Mouse (Mus musculus) megakaryocyte progenitor cell, adult 5-6 weeks (primary cell): ENCODE measurements around the gene Pask. TPM values are rescaled to one million over a fixed set of nuclear protein-coding genes. Genes with fewer than 3 reads are reported as not detected.

ENCODE experiments used
- ATAC-seq: replicated peaks from 2 replicates; pipeline ENCODE4 v1.8.0; 2016; ENCODE audit warnings: mild to moderate bottlenecking, moderate TSS enrichment, inconsistent platforms; ENCODE audit not compliant: poor library complexity
- total RNA-seq, 2 experiments: library from RNA; stranded (forward) in 1 of 2; stranded (reverse) in 1 of 2; fragments of 157-497, 149-512 nt in 1 of 2; fragments of 200-1000 nt in 1 of 2; gene quantifications; 2 replicates each; pipeline versions ENCODE4 v1.2.3 to v1.2.4; 2015 to 2017

Gene Pask
- total RNA-seq, 2 experiments from 2014 or later = 10.4 to 13.8 TPM

DNA sequence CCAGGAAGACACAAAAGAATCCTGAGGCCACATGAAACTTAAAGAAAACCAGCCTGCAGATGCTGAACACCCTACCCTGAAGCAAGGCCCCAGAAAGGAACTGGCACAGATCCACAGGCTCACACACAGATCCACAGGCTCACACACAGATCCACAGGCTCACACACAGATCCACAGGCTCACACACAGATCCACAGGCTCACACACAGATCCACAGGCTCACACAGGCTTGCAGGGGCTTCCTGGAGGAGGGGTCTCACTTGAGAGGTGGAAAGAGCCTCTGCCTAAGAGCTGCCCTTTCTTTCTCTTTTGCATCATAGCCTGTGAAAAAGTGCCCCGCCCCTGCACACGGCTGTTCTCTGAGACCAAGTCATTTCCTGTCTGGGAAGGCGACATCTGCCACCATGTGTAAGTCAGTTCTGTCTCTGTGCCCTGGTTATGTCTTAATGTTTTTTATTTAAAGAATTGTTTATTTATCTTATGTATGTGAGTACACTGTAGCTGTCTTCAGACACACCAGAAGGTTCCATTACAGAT, 53.5 kb downstream of the Pask start:
- peak; percentile 68 for ATAC-seq

DNA sequence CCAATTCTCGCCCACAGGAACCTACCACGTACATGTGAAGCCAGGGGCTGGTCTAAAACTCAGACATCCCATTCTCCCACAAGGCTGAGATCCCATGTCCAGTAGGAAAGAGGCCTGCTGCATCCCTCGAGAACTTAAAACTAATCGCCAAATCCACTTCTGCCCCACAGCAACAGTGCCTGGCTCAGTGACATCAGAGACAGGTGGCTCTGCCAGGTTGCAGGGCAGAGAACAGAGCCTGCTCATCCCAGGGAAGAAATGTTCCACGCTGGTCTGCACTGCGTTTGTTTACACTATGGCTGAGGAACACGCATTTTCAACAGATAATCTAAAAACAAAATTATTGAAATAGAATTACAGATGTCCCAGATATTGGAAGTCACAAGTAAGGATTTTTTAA, 66.2 kb downstream of the Pask start:
- ATAC-seq = no peak

DNA sequence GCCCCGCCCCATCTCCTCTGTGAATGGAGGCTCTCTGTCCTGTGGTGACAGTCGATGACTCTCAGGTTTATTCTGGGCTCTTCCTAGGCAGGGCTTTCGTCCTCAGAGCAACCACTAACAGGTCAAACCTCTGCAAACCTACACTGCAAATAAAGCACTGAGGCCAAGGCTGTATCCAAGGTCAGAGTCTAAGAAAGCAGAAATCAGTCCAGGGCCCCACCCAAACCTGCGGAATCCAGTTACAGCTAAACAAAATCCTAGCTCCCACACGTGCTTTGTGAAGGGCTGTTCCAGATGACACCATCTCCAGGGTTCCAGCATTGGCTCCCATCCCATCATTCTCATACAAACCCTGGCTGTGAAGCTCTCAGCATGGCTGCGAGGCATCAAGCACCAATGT, 67.7 kb downstream of the Pask start:
- ATAC-seq = no peak

DNA sequence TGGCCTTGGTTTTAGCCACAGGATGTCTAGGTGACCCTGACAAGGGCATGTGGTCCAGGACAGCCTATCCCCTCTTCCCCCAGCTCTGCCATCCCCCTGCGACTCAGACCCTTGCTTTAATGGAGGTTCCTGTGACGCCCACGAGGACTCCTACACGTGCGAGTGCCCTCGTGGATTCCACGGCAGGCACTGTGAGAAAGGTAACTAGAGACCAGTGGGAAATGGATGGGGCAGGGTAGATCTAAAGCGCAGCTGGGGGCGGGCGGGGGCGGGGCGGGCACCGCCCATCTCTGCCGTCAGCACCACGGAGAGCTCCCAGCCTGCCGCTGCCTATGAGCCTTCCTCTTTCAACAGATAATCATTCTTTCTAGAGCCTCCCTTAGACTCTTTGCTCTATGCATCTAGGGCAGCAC, 70.9 kb downstream of the Pask start:
- peak; percentile 97 for ATAC-seq

DNA sequence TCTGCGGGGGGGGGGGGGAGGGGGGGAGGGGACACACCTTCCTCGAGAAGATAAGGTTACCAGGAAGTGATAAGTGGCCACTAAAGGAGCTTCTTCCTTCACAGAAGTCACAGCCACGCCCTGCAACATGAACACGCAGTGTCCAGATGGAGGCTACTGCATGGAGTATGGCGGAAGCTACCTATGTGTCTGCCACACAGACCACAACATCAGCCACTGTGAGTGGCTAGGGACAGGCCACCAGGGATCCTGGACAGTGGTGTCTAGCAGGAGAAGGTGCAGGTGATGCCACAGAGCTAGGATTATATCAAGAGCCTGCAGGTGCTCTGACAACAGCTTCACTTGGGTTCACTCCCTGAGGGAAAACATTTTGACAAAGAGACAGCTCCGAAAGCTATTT, 71.5 kb downstream of the Pask start:
- no peak for ATAC-seq

DNA sequence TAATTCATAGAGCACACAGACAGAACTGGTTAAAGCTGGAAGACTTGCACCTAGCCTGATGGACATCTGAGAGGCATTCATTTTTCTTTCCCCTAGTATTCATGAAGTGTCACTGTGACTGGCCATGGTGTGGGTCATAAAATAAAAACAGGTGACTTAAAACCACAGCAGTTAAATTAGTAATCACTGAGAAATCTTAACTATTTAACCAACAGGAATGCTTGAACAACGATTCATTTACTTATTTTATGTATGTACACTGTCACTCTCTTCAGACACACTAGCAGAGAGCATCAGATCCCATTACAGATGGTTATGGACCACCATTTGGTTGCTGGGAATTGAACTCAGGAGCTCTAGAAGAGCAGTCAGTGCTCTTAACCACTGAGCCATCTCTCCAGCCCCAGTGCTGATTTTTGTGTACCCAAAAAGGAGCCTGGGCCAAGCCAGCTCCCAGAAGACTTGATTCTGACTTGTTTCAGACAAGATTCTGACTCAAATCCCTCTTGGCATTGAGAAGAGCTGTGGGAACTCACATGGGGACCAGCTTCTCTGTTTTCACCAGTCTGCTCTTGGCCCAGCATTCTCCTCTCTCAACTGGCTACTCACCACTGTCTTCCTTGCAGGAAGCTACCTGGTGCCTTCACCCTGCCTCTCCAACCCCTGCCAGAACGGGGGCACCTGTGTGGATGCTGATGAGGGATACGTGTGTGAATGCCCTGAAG, 72.6 kb downstream of the Pask start:
- no peak for ATAC-seq

DNA sequence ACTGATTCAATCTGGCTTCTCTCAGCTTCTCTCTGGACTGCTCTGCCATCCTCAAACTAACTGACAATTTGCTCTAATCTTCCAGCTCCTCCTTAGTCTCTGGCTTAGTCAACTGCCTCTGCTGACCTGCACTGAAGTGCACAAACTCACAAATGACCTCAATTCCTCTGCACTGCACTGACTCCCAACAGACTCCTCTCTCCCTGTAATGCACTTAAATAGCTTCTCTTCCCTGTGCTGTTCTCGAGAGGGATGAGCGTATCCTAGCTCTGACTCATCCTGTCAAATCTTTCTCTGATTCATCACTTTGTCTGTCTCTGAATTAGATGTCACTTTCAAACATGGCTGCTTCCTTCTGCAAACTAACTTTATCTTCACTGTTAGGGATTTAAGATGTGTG, 75.0 kb downstream of the Pask start:
- ATAC-seq = no peak

DNA sequence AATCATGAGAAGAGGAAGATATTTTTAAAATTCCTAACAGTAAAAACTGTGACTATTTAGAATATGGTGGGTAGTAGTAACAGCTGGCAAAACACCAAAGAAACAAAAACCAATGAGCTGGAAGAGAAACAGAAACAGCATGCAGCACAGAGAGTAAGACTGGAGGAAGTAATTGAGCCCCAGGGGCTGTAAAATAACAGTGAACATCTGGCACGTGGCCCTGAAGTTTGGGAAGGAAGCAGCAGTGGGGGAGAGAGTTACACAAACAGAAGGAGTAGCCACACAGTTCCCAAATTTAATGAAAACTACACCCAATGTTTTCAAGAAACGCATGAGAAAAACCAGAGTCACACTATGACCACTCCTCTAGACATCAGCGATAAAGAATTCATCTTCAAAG, 76.1 kb downstream of the Pask start:
- ATAC-seq = no peak

Other genes with a start within 250 kb of the Pask start
- gene Kif1a, start 241.5 kb downstream of the Pask start, total RNA-seq (2015) = 0.05 TPM in 1 of 2 replicates, not detected in the other
- gene Kif1a, start 241.5 kb downstream of the Pask start, total RNA-seq (2017) = not detected in 2 replicates
- gene Agxt, start 208.2 kb downstream of the Pask start, total RNA-seq (2015) = not detected in 2 replicates
- not detected in 2 replicates for gene Agxt, start 208.2 kb downstream of the Pask start, total RNA-seq (2017)
- not detected in 2 replicates for gene 2310007B03Rik, start 182.5 kb downstream of the Pask start, total RNA-seq (2015)
- gene 2310007B03Rik, start 182.5 kb downstream of the Pask start, total RNA-seq (2017) = not detected in 2 replicates
- not detected in 2 replicates for gene Crocc2, start 174.8 kb downstream of the Pask start, total RNA-seq (2015)
- gene Crocc2, start 174.8 kb downstream of the Pask start, total RNA-seq (2017) = not detected in 2 replicates
- 0.44 and 3.2 TPM in 2 replicates for gene Sned1, start 107.6 kb downstream of the Pask start, total RNA-seq (2015)
- gene Sned1, start 107.6 kb downstream of the Pask start, total RNA-seq (2017) = 0.14 and 0.17 TPM in 2 replicates
- gene Mterf4, start 37.6 kb downstream of the Pask start, total RNA-seq (2015) = 11.3 and 13.1 TPM in 2 replicates
- 24.4 and 27.6 TPM in 2 replicates for gene Mterf4, start 37.6 kb downstream of the Pask start, total RNA-seq (2017)
- 27.1 and 43.2 TPM in 2 replicates for gene Ppp1r7, start 628 bp downstream of the Pask start, total RNA-seq (2015)
- 16.0 and 26.1 TPM in 2 replicates for gene Ppp1r7, start 628 bp downstream of the Pask start, total RNA-seq (2017)
- 0.05 and 1.1 TPM in 2 replicates for gene Ano7, start 30.4 kb upstream of the Pask start, total RNA-seq (2015)
- 0.33 TPM in 1 of 2 replicates, not detected in the other for gene Ano7, start 30.4 kb upstream of the Pask start, total RNA-seq (2017)
- 153 and 154 TPM in 2 replicates for gene Hdlbp, start 135.3 kb upstream of the Pask start, total RNA-seq (2015)
- 115 and 138 TPM in 2 replicates for gene Hdlbp, start 135.3 kb upstream of the Pask start, total RNA-seq (2017)
- gene Farp2, start 168.6 kb upstream of the Pask start, total RNA-seq (2015) = 2.6 and 5.0 TPM in 2 replicates
- 1.0 and 1.1 TPM in 2 replicates for gene Farp2, start 168.6 kb upstream of the Pask start, total RNA-seq (2017)